Mouse (Mus musculus) urinary bladder, adult 18-20 months (tissue): ENCODE measurements at regions not wholly inside any gene's neighbourhood (a gene's known extent, or its start where the extent isn't known, plus 50 kb on each side); places are given as distances from the start of the nearest gene placed in this dataset.

Experiments used
- DNase-seq, 2 experiments: peaks; one replicate each; pipeline ENCODE4 v3.0.0; 2022; ENCODE audit warnings: low spot score in 2 of 2, mixed read lengths in 2 of 2

GRCm38 (mm10) chr6:143536525-143537293 is 369.7 kb downstream of the Etnk1 start:
- DNase-seq, result no peak

DNA sequence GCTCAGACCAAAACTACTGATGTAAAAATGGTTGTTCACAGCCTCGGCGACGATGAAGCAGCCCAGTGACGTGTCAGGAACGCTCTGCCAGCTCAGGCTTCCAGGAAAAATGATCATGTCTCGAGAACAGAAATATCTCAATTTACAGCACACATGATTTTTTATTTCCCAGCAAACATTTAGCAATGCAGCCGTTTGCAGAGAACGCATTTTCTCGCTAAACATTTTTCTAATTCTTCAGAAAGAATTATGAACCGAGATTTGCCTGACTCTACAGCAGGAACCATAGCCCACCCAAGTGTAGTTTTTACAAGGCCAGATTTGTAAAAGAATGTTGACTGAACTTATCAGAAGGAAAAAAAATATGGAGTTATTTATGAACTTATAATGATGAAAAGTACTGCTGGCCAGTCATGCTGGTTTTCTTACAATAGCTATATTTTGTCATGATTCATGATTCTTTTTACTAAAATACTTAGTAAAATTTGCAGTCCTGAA is 380.4 kb downstream of the Etnk1 start:
- DNase-seq, result no peak

DNA sequence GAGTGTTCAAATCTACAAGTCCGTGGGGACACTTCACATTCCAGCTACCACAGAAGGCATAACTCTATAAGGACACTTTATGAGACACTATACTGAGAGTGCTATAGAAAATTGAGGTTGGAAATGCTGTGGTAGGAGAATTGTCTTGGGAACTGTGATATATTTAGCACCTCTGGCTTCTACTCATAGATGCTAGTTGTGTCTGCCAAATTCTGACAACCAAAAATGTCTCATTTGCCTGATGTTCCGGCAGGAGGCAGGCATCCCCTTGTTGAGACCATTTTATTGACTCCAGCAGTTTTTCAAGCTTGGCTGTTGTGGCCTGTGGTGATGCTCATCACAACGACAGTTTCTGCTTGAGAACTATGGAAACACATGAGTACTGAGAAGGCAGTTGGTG is 387.9 kb downstream of the Etnk1 start:
- no peak for DNase-seq

- DNase-seq, result no peak
Measured at GRCm38 (mm10) chr6:143558046-143558884, 391.2 kb downstream of the Etnk1 start.

- DNase-seq, result no peak
Measured at GRCm38 (mm10) chr6:143559316-143559715, 392.3 kb downstream of the Etnk1 start.

DNA sequence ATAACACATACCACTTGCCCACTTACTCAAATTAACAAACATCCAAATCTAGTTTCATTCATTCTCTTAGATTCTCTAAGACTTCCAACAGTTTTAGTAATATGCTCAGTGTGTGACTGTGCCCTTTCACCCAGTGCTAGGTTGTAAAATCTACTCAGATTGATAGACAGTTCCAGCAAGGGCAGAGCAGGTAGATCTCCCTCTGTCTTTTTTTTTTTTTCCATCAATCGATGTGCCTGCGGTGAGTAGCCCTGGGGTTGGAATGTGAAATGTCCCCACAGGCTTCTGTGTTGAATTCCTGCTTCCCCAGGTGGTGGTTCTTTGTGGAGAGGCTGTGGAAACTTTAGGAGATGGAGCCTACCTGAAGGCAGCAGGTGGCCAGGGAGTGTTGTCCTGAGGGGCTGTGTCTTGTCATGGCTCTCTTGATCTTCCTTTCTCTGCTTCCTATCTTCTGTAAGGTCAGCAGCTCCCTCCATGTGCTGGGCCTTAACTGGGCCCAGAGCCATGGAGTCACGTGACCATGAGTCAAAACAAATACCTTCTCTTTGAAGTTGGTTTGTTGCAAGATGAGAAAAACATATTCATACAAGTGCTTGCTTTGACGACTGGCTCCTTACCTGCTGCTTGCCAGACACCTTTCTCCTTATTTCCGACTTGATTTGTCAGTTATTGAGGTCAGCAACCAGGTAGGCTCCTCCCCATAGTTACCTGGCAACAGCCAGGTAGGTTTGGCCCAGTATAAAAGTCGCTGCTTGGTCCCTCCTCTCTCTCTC is 394.5 kb downstream of the Etnk1 start:
- peak in 1 of 2 experiments; percentile 4 for DNase-seq

DNA sequence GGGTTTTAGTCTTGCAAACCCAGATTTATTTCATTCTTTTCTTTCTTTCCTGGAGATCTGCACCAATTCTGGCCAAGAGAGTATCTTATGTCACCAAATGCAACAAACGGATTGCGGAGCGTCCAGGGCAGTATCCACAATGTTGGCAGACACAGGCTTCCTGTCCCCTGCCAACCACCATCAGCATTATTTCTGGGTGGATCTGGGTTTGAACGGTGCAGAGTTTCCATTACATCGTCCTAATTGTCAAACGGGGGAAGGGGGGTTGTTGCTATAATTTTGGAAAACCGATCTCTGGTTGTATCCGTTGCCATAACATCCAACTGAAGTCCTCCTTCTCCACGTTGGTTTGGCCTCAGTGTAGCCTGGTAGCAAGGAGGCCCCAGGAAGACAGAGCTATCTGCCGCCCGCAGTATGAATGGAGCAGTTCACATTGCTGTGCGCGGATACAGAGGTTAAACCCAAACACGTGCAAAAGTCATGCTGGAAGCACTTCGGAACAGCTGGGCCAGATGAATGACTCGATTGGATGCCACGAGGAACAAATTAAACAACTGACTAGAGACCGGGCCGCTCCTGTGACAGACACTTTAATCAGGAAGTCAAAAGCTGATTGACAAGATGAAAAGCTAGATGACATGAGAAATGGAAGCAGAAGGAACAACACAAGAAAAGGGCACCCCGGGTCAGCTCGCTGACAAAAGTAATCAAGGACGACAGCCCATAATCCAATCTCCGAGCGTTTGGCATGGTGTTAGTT is 404.5 kb downstream of the Etnk1 start:
- no peak for DNase-seq

- no peak for DNase-seq
Measured at GRCm38 (mm10) chr6:143579223-143579622, 412.2 kb downstream of the Etnk1 start.

GRCm38 (mm10) chr6:143589666-143590065 is 422.6 kb downstream of the Etnk1 start:
- DNase-seq, result no peak

DNA sequence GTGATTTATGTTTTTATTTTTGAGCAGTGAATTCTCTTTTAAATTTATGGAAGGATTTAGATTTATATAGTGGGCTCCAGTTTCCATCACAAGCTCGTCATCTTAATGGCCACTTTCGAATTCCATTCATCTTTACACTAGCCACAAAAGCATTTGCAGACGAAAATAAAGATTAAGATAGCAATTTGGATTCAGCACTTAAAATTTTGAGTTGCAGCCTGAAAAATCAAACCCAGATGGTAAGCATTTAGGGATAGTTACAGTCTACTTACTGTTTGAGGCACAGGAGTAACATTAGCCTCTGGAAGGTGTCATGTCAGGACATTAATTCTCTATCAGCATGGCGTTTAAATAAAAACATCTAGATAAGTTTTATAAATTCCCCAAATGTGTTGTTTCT is 423.2 kb downstream of the Etnk1 start:
- DNase-seq, result no peak

DNA sequence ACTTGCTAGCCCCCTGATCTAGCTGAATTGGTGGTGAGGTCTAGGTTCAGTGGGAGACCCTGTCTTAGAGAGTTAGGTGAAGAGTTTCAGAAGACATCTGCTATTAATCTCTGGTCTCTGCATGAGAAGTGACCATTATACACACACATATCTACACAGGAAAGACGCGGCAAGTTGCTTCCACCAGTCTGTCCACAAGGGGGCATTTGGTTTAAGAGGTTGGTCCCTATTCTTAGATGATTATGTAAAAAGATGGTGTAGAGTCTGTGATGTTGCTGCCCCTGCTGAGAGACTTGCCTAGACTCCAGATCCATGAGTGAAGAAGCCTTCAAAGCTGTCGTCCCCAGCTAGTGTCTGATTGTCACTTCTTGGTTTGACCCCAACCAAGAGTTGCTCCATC is 425.5 kb downstream of the Etnk1 start:
- no peak for DNase-seq

DNA sequence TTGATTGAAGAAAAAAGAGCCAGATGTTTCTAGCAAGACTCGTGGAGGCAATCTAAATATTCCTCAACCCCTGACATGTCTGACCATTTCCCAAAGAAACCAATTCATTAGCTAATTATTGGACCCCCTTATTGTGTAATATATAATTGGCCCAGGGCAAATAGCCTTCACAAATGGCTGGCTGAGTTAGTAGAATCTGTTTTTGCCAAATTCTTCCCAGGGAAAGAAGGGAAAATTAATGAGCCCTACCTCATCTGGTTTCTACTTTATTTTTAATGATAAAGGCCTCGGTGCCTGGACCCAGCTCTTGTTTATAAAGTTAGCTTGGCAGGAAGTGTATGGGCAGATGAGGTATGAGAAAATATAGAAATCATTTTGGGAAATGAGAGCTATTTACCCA is 428.5 kb downstream of the Etnk1 start:
- DNase-seq, result no peak

GRCm38 (mm10) chr6:143597414-143597813 is 430.4 kb downstream of the Etnk1 start:
- DNase-seq, result no peak

DNA sequence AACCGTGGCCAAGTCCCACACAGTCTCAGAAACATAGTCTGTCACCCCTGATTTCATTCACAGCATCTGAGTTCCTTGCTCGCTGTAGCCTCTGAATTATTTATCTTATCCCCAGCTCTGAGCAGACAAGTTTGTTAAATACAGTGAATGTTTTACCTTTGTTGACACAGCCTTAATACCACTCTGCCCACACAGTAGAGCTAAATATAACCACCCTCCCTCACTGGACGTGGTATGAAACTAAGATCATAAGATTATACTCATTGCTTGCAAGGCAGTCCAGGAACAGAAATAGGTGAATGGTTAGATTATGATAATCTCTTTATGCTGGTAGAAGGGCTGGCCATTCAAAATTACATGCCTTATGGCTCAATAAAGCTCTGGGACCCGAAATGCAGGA is 431.9 kb downstream of the Etnk1 start:
- peak in 1 of 2 experiments; percentile 2 for DNase-seq

DNA sequence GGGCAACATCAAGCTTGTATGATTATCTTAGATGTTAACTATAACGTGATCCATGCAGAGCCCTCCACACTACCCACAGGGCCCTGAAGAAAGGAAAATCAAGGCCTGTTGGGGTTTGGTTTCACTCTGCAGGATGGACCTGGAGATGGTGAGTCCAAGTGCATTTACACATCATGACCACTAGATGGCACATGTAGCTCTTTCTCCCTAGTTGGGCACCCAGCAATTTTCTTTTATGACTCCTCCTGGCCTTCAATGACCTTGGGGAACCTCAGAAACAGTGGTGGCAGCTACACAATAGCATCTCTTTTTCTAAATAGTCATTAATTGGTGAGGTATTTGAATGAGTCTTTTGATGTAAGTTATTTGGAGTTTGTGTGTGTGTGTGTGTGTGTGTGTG is 442.1 kb downstream of the Etnk1 start:
- DNase-seq, result no peak

DNA sequence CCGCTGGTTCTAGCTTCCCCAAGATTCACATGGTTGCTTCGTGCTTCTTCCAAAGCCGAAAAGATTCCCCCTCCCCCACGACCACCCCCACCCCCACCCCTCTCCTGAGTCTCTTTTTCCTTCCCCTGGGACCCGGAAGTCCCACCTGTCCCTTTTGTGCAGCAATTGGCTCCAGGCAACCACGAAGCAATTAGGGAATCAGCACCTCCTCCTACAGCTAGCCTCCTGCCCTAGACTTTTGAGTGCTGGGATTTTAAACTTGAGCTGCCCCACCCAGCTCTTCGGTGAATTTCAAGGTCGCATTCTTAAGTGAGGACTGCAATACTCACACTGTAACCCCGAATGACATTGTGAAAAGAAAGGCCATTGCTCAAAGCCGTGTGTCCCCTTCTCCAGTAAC is 445.9 kb downstream of the Etnk1 start:
- DNase-seq, result no peak

DNA sequence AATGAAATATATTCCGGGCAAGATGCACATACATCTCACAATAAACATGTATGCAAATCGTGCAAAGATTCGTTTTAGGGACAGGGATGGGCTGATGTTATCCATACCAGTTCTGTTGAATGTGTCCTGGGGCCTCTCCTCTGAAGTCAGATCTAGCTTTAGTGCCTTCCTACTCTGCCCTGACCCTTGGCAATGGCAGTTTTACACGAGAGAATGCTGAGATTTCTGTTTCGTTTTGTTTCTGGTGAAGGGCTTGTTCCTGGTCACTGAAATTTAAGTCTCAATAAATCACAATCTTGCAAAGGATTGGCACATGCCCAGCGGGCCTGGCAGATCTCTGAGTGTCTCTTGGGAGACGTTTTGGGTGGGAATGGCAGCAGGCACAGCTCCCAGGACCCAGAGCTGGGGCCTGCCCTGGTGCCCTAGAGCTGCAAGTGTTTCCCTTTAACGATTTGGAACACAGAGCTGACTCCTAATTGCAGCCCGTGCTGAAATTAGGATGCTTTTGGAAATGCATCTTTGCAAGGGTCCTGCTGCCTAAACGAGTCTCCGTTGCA is 447.5 kb downstream of the Etnk1 start:
- DNase-seq, result no peak

GRCm38 (mm10) chr6:143615361-143615760 is 448.3 kb downstream of the Etnk1 start:
- no peak for DNase-seq

- no peak for DNase-seq
Measured at GRCm38 (mm10) chr6:143616386-143616785, 449.4 kb downstream of the Etnk1 start.

GRCm38 (mm10) chr6:143618558-143618957 is 451.5 kb downstream of the Etnk1 start:
- DNase-seq, result no peak

DNA sequence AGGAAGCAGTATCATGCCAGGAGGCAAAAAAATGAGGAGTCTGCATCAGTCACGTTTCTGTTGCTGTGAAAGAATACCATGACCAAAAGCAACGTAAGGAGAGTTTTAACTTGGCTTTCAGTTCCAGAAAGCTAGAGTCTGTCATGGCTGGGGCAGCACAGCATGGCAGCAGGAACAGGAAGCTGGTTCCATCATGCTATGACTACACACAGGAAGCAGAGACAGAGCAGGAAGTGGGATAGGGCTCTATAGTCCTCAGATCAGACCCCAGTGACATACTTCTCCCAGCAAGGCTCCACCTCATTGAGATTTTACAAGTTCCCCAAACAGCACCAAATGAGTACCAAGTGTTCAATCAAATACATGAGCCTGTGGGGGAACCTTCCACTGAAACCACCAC is 453.6 kb downstream of the Etnk1 start:
- DNase-seq, result no peak
